Mouse (Mus musculus) lung, postnatal 0 days (tissue): ENCODE measurements around the gene Limd1. TPM values are rescaled to one million over a fixed set of nuclear protein-coding genes. Genes with fewer than 3 reads are reported as not detected.

Source experiments
- ATAC-seq: fragments of 200-750 bp; cut with Nextera tagmentation; 2 replicates; pipeline ENCODE4 v1.8.0; 2017; ENCODE audit warnings: moderate library complexity
- DNase-seq: peaks from one replicate; pipeline ENCODE4 v3.0.0-alpha.2; 2016; ENCODE audit warnings: low spot score
- H3K27ac ChIP-seq: fragments of 300-500 bp; sonication (generic); 2 replicates; pipeline ENCODE4 v1.5.1; 2014; ENCODE audit warnings: antibody characterized with exemption, mild to moderate bottlenecking, low read length, mixed read lengths
- H3K27me3 ChIP-seq: fragments of 300-500 bp; sonication (generic); replicated peaks from 2 replicates; pipeline ENCODE4 v1.6.1; 2014; ENCODE audit warnings: low read length, mixed read lengths; ENCODE audit not compliant: insufficient read depth
- H3K36me3 ChIP-seq: fragments of 300-500 bp; sonication (generic); 2 replicates; pipeline ENCODE4 v1.6.1; 2014; ENCODE audit warnings: low read length, mixed read lengths; ENCODE audit not compliant: insufficient read depth
- H3K4me1 ChIP-seq: fragments of 300-500 bp; sonication (generic); 2 replicates; pipeline ENCODE4 v1.6.1; 2014; ENCODE audit warnings: antibody characterized with exemption, low read depth, low read length, mixed read lengths; ENCODE audit not compliant: insufficient read depth
- H3K4me2 ChIP-seq: fragments of 300-500 bp; sonication (generic); replicated peaks from 2 replicates; pipeline ENCODE4 v1.6.1; 2014; ENCODE audit warnings: low read depth, mild to moderate bottlenecking, low read length, moderate library complexity, mixed read lengths
- H3K4me3 ChIP-seq: fragments of 300-500 bp; sonication (generic); 2 replicates; pipeline ENCODE4 v1.5.1; 2014; ENCODE audit warnings: low read depth, low read length
- H3K9ac ChIP-seq: fragments of 300-500 bp; sonication (generic); replicated peaks from 2 replicates; pipeline ENCODE4 v1.6.1; 2014; ENCODE audit warnings: low read depth, mild to moderate bottlenecking
- H3K9me3 ChIP-seq: fragments of 300-500 bp; sonication (generic); 2 replicates; pipeline ENCODE4 v1.6.1; 2016; ENCODE audit warnings: low read length, mixed read lengths
- CTCF ChIP-seq: IDR thresholded peaks from 2 replicates; pipeline ENCODE4 v1.5.1; 2016; ENCODE audit warnings: antibody characterized with exemption, mild to moderate bottlenecking
- EP300 ChIP-seq: IDR thresholded peaks from 2 replicates; pipeline ENCODE4 v1.6.1; 2016; ENCODE audit warnings: antibody characterized with exemption, mild to moderate bottlenecking, control low read depth
- WGBS: fragments of 180-500 bp; shearing (Covaris S2); extraction: QIAGEN DNeasy Blood & Tissue Kit; methylation state at CpG from one replicate; pipeline ENCODE4 v1.1.7; 2014; 5-methylcytosine and 5-hydroxymethylcytosine counted together
- polyA plus RNA-seq: library from polyadenylated mRNA; unstranded; fragments of >200 nt; fragmentation: Nextera tagmentation; extraction: Ambion mirVana; gene quantifications from 2 replicates; pipeline ENCODE4 v1.2.1, GENCODE M21; 2015

Gene Limd1
- polyA plus RNA-seq, 1 experiment from 2014 or later = 56.3 TPM

- no peak overlapping the region for H3K4me3 ChIP-seq
- 51% methylated on average over 5 of the region's 5 CpGs for WGBS
- no peaks in the 10 kb centered on the region for H3K9me3 ChIP-seq
- H3K4me1 ChIP-seq = no peaks in the 10 kb centered on the region
- TF ChIP-seq CTCF = no peak
- 0 out of 2 replicates have a peak overlapping the region, but pooled peaks have one; percentile 54 for H3K27ac ChIP-seq
- no peaks in the 10 kb centered on the region for H3K36me3 ChIP-seq
- H3K4me2 ChIP-seq = no peak overlapping the region
- H3K9ac ChIP-seq = no peak overlapping the region
- ATAC-seq = no peak
- DNase-seq = no peak
- H3K27me3 ChIP-seq = no peaks in the 10 kb centered on the region
Measured at GRCm38 (mm10) chr9:123468406-123469085, 10.0 kb upstream of the Limd1 start.

- Histone ChIP-seq H3K9me3 (no peaks in the 10 kb centered on the region), H3K4me1 (no peaks in the 10 kb centered on the region), H3K27ac (no peak overlapping the region), H3K36me3 (no peaks in the 10 kb centered on the region), H3K9ac (no peak overlapping the region), H3K4me2 (no peak overlapping the region), H3K27me3 (no peaks in the 10 kb centered on the region), H3K4me3 (no peak overlapping the region)
- TF ChIP-seq CTCF (no peak), EP300 (no peak)
- peak; percentile 53 for ATAC-seq
- DNase-seq = peak; percentile 47
Measured at GRCm38 (mm10) chr9:123469087-123469486, 9.4 kb upstream of the Limd1 start.

GRCm38 (mm10) chr9:123473377-123473776, 5.1 kb upstream of the Limd1 start:
- Histone ChIP-seq H3K36me3 (no peaks in the 10 kb centered on the region), H3K9me3 (no peaks in the 10 kb centered on the region), H3K4me2 (no peak overlapping the region), H3K4me1 (no peaks in the 10 kb centered on the region), H3K27ac (no peak overlapping the region), H3K27me3 (no peaks in the 10 kb centered on the region), H3K4me3 (no peak overlapping the region), H3K9ac (no peak overlapping the region)
- peak; percentile 26 for DNase-seq
- no peak for ATAC-seq
- TF ChIP-seq CTCF = no peak
- no peak for TF ChIP-seq EP300

- H3K27me3 ChIP-seq = no peaks in the 10 kb centered on the region
- no peak for ATAC-seq
- no peak overlapping the region for H3K4me2 ChIP-seq
- 47% methylated on average over 1 of the region's 1 CpGs for WGBS
- TF ChIP-seq EP300 = no peak
- H3K27ac ChIP-seq = no peak overlapping the region
- H3K9ac ChIP-seq = no peak overlapping the region
- no peaks in the 10 kb centered on the region for H3K9me3 ChIP-seq
- no peaks in the 10 kb centered on the region for H3K36me3 ChIP-seq
- H3K4me3 ChIP-seq = no peak overlapping the region
- DNase-seq = peak; percentile 48
- peaks cover 14% of the 10 kb centered on the region for H3K4me1 ChIP-seq
Measured at GRCm38 (mm10) chr9:123475569-123475968, 2.9 kb upstream of the Limd1 start.

- ATAC-seq = peak; percentile 65
- H3K27ac ChIP-seq = peak overlapping the region; percentile 75
Measured at GRCm38 (mm10) chr9:123478031-123478585, 398 bp upstream of the Limd1 start.

GRCm38 (mm10) chr9:123479196-123479669, 727 bp downstream of the Limd1 start:
- Histone ChIP-seq H3K9me3 (no peaks in the 10 kb centered on the region), H3K4me2 (peak overlapping the region; percentile 88), H3K4me1 (peaks cover 28% of the 10 kb centered on the region), H3K27ac (peak overlapping the region; percentile 93), H3K4me3 (peak overlapping the region; percentile 56), H3K9ac (peak overlapping the region; percentile 60), H3K27me3 (no peaks in the 10 kb centered on the region), H3K36me3 (no peaks in the 10 kb centered on the region)
- 8% methylated on average over 17 of the region's 17 CpGs for WGBS
- TF ChIP-seq CTCF = no peak
- TF ChIP-seq EP300 = no peak
- peak; percentile 30 for DNase-seq
- no peak for ATAC-seq

More at GRCm38 (mm10) chr9:123478031-123478585, 398 bp upstream of the Limd1 start:
- Histone ChIP-seq H3K9ac (no peak overlapping the region), H3K4me2 (peak overlapping the region; percentile 88), H3K4me3 (peak overlapping the region; percentile 37), H3K36me3 (no peaks in the 10 kb centered on the region), H3K4me1 (peaks cover 28% of the 10 kb centered on the region), H3K27me3 (no peaks in the 10 kb centered on the region), H3K9me3 (no peaks in the 10 kb centered on the region)
- WGBS = under 1% methylated on average over 19 of the region's 29 CpGs
- DNase-seq = peak; percentile 80
- no peak for TF ChIP-seq EP300
- TF ChIP-seq CTCF = peak; percentile 66
